Mouse (Mus musculus) erythroblast, embryonic 14.5 days (primary cell): Measurements from ENCODE around the gene Ccdc85c. TPM values are rescaled to one million over a fixed set of nuclear protein-coding genes. Genes with fewer than 3 reads are reported as not detected.

ENCODE experiments used
- H3K27me3 ChIP-seq: 2 replicates; pipeline ENCODE4 v1.6.1; 2012; ENCODE audit warnings: inconsistent platforms; ENCODE audit not compliant: control insufficient read depth
- H3K36me3 ChIP-seq: 2 replicates; pipeline ENCODE4 v1.6.1; 2012; ENCODE audit warnings: mild to moderate bottlenecking, inconsistent platforms; ENCODE audit not compliant: control insufficient read depth
- H3K4me1 ChIP-seq: 2 replicates; pipeline ENCODE4 v1.6.1; 2012; ENCODE audit warnings: inconsistent platforms; ENCODE audit not compliant: control insufficient read depth
- H3K4me3 ChIP-seq: replicated peaks from 2 replicates; pipeline ENCODE3; 2012; ENCODE audit warnings: moderate library complexity, mild to moderate bottlenecking, inconsistent platforms
- H3K9me3 ChIP-seq: 2 replicates; pipeline ENCODE4 v1.6.1; 2012; ENCODE audit warnings: low read length, inconsistent platforms, mixed read lengths; ENCODE audit not compliant: control insufficient read depth
- GATA1 ChIP-seq: IDR thresholded peaks from 2 replicates; pipeline ENCODE4 v1.6.1; 2012; ENCODE audit warnings: low read length, inconsistent platforms, mixed read lengths
- TAL1 ChIP-seq: IDR thresholded peaks from 3 replicates; pipeline ENCODE4 v1.6.1; 2012; ENCODE audit warnings: low read length, inconsistent platforms, mixed read lengths
- polyA plus RNA-seq: library from polyadenylated mRNA; stranded (reverse); fragments of >175 nt; gene quantifications from 2 replicates; pipeline ENCODE4 v1.2.3, GENCODE M21; 2012

Gene Ccdc85c
- 0.23 and 0.28 TPM in 2 replicates for polyA plus RNA-seq

DNA sequence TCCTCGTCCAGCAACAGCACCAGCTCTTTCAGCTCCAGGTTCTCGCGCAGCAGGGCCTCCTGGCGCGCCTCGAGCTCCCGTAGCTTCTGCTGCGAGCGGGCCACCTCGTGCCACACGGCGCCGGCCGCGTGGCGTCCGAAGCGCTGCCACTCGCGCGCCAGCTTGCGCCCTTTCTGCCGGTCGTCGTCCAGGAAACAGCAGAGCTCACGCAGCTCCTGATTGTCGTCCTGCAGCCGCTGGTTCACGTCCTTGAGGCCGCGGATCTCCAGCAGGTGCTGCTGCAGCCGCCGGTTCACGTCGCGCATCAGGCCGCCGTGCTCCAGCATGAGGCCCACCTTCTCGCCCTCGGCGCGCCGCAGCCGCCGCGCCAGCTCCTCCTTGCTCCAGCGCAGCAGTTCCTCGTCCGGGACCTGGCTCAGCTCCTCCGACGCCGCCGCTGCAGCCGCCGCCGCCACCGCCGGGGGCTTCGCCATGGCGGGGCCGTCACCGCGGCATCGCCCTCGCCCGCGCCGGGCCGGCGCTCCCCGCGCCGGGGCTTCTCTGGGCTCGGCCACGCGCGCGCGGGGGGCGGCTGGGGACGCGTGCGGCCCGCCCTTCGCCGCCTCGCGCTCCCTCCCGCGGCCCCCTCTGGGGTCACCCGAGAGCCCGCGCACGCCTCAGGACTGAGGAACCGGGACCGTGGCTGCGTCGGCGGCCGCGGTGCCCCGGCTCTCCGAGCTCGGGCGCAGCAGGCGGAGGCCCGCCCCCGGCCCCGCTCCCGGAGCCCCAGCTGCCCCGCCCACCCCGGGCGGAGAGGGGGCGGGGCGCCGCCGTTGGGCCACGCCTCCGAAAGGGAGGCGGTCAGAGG lies at the start of gene Ccdc85c:
Gene Ccdc85c, minus strand, starts transcription at position 765 of the 847 bp plus-strand sequence.
- Histone ChIP-seq H3K36me3 (no peaks in the 10 kb centered on the region), H3K27me3 (peaks cover 83% of the 10 kb centered on the region), H3K4me3 (peak within 1 kb of the TSS; percentile 68), H3K4me1 (peaks cover 46% of the 10 kb centered on the region), H3K9me3 (peaks cover 6% of the 10 kb centered on the region; the same call in 1 of the 2 replicates)
- TF ChIP-seq TAL1 = no peak
- TF ChIP-seq GATA1 = no peak

DNA sequence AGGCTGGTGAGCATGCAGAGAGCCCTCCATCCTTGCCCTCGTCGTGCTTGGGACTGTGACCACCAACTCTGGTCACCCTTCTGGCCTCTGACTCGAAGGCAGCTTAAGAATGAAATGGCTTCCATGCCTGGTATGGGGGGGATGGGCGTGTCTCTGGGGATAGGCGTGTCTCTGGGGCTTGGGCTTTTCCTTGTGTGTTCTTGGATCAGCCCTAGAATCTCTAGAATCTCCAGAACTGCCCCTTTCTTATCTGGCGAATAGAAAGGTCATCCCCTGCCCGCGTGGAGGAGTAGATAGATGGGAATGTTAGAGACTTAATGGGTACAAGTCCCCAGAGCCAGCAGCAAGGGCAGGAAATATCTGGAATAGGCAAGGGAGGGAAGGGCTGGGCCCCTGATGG lies 44.9 kb upstream of the Ccdc85c start:
- Histone ChIP-seq H3K4me1 (no peaks in the 10 kb centered on the region), H3K27me3 (peaks cover 50% of the 10 kb centered on the region), H3K4me3 (no peak overlapping the region), H3K9me3 (no peaks in the 10 kb centered on the region), H3K36me3 (no peaks in the 10 kb centered on the region)
- no peak for TF ChIP-seq TAL1
- no peak for TF ChIP-seq GATA1

DNA sequence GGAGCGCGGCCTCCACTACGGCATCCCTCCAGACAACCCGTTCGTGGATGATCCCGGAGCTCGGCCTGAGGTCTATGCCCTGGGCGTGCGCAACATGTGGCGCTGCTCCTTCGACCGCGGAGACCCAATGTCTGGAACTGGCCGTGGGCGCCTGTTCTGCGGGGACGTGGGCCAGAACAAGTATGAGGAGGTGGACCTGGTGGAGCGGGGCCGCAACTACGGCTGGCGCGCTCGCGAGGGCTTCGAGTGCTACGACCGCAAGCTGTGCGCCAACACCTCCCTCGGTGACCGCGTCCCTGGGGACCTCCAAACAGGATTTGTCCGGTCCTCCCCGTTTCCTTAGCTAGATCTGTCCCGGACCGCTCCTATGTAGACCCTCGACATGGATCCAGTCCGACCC lies 43.3 kb upstream of the Ccdc85c start:
- Histone ChIP-seq H3K27me3 (peaks cover 50% of the 10 kb centered on the region), H3K4me3 (no peak overlapping the region)
- TF ChIP-seq TAL1 (no peak), GATA1 (no peak)

DNA sequence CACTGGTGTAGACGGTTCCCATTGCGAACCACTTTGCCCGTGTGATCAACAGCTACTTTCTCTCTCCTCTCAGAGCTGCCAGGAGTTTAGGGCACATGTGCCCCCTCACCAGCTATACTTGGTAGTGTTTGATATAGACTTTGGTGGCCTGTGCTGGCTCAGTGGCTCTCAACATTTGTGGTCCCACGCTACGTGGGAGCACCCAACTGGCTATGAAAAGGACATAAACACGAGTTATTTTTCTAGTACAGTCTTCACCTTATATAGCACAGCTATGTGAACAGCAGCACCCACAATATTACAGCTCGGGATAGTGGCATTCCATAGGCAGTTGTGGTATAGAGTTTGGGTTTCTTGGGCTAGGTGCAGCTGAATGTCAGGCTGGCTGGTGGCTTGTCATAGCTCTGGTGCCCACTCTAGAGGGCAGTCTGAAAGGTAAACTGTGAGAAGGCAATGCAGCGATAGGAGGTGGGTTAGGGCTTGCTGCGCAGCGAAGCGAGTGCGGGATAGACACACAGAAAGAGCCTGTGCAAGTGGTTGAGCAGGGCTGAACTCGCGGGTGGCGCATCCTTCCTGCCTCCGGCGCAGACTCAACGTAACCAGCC lies 42.7 kb upstream of the Ccdc85c start:
- Histone ChIP-seq H3K4me1 (no peaks in the 10 kb centered on the region), H3K9me3 (no peaks in the 10 kb centered on the region), H3K36me3 (no peaks in the 10 kb centered on the region), H3K27me3 (peaks cover 50% of the 10 kb centered on the region), H3K4me3 (no peak overlapping the region)
- TF ChIP-seq GATA1 (no peak), TAL1 (no peak)

More for the DNA sequence above, 43.3 kb upstream of the Ccdc85c start:
- Histone ChIP-seq H3K4me1 (no peaks in the 10 kb centered on the region), H3K9me3 (no peaks in the 10 kb centered on the region), H3K36me3 (no peaks in the 10 kb centered on the region)

DNA sequence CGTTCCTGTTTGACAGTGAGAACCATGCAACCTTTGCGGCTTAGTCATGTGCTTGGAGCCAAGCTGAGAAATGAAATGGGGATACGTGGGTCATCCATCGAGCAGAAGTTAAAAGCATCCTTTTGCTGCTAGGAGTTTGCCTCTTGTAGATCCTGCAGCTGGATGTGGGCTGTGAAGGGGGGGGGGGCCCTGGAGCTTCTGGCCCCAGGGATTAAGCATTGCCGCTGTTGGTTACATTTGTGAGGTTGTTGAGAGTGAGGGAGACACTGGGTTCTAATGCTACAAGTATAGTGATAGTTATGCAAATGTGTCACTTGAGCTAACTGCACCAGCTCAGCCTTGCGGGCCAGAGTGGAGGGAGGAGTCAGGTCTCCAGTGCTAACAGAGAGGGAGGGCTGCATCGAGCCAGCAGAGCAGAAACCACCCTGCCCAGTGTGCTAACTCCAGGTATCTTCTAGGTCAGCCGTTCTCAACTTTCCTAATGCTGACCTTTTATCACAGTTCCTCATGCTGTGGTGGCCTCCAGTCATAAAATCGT lies 42.0 kb upstream of the Ccdc85c start:
- H3K27me3 ChIP-seq = peaks cover 50% of the 10 kb centered on the region
- no peaks in the 10 kb centered on the region for H3K36me3 ChIP-seq

DNA sequence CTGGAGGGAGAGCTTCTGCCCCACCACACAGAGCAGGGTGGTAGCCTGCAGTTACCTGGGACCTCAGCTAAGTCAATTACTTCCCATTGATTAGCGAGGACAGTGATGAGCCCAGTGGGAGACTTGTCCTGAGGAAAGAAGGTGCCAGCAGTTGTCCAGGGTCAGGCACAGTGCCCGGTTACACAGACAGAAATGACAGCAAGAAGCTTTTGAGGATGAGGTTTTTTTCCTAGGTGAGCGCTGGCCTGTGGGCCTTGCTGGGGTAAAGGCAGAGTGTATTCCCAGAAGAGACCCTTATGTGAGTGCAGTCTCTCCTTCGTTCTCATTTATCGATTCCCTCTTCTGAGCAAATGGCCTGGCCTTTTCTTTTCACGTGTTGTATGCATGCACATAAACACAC lies 41.4 kb upstream of the Ccdc85c start:
- peaks cover 50% of the 10 kb centered on the region for H3K27me3 ChIP-seq
- TF ChIP-seq GATA1 (no peak), TAL1 (no peak)
- no peaks in the 10 kb centered on the region for H3K4me1 ChIP-seq
- no peaks in the 10 kb centered on the region for H3K9me3 ChIP-seq
- H3K36me3 ChIP-seq = no peaks in the 10 kb centered on the region
- H3K4me3 ChIP-seq = no peak overlapping the region

More for the DNA sequence above, 42.0 kb upstream of the Ccdc85c start:
- H3K9me3 ChIP-seq = no peaks in the 10 kb centered on the region
- H3K4me1 ChIP-seq = no peaks in the 10 kb centered on the region
- H3K4me3 ChIP-seq = no peak overlapping the region
- TF ChIP-seq TAL1 = no peak
- no peak for TF ChIP-seq GATA1

DNA sequence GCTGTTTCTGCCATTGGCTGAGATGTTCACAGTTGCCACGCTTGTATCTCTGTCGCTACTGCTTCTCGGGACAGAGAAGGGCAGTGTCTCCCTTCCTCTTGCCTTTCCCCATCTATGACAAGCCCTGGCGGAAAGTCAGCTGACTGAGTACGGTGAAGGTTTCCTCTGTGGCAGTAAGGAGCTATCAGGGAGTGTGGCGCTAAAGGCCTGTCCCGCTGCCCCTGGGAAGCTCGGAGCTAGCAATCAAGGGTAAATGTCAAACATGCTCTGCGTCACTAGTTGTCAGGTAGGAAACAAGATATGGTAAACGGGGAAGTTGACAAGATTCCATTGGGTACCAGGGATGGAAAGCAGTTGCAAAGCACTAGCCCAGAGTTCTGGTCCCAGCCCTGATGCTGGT lies 40.6 kb upstream of the Ccdc85c start:
- Histone ChIP-seq H3K4me3 (no peak overlapping the region), H3K9me3 (no peaks in the 10 kb centered on the region), H3K36me3 (no peaks in the 10 kb centered on the region), H3K27me3 (peaks cover 50% of the 10 kb centered on the region), H3K4me1 (no peaks in the 10 kb centered on the region)
- TF ChIP-seq GATA1 = no peak
- TF ChIP-seq TAL1 = no peak

DNA sequence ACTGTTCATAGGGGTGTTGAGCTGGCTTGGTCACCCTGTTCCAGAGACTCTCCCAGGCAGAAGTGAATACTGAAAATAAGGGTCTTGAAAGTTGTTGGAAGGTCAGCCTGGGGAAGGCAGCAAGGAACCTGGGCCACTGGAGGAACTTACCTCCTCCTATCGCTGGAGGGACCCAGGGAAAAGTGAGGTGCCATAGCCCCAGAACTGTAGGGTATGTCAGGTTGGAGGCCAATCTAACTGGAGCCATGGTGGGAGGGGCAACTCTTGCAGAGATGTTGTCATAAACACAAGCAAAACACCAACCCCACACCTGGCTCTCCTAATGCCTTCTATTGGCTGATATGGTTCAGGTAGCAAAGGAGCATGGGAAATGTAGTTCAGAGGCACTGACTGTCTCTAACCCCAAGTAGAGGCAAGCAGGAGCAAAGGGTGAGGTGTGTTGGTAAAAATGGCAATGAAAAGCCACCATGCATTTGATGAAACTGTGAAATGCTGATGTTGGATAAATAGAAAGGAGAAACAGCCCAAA lies 38.1 kb upstream of the Ccdc85c start:
- no peaks in the 10 kb centered on the region for H3K9me3 ChIP-seq
- no peak overlapping the region for H3K4me3 ChIP-seq
- H3K36me3 ChIP-seq = no peaks in the 10 kb centered on the region
- H3K27me3 ChIP-seq = peaks cover 29% of the 10 kb centered on the region
- TF ChIP-seq TAL1 (no peak), GATA1 (no peak)
- no peaks in the 10 kb centered on the region for H3K4me1 ChIP-seq

DNA sequence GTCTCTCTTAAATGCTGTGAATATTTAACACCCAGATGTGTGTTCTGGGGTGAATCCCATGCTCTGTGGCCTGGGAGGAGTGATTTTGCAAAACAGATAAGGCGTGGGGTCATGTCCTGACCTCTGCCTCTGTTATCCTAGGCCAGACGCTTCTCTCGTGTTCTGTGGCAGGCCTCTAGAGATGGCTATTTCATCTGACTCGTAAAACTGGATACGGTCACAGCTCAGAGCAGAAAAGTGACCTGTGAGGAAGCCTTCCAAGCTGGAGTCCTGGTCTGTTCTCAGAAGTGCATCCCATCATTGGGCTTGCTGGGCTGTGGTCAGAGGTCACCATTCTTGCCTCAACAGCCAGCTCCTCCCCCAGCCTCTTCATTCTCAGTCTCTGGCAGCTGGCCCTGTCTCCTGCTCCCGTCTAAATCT lies 37.2 kb upstream of the Ccdc85c start:
- no peak for TF ChIP-seq TAL1
- no peak for TF ChIP-seq GATA1
- Histone ChIP-seq H3K4me3 (no peak overlapping the region), H3K4me1 (no peaks in the 10 kb centered on the region), H3K27me3 (peaks cover 28% of the 10 kb centered on the region), H3K36me3 (no peaks in the 10 kb centered on the region), H3K9me3 (no peaks in the 10 kb centered on the region)
